Mouse (Mus musculus): ENCODE results near the gene Coa4.

Coa4 gene

DNA sequence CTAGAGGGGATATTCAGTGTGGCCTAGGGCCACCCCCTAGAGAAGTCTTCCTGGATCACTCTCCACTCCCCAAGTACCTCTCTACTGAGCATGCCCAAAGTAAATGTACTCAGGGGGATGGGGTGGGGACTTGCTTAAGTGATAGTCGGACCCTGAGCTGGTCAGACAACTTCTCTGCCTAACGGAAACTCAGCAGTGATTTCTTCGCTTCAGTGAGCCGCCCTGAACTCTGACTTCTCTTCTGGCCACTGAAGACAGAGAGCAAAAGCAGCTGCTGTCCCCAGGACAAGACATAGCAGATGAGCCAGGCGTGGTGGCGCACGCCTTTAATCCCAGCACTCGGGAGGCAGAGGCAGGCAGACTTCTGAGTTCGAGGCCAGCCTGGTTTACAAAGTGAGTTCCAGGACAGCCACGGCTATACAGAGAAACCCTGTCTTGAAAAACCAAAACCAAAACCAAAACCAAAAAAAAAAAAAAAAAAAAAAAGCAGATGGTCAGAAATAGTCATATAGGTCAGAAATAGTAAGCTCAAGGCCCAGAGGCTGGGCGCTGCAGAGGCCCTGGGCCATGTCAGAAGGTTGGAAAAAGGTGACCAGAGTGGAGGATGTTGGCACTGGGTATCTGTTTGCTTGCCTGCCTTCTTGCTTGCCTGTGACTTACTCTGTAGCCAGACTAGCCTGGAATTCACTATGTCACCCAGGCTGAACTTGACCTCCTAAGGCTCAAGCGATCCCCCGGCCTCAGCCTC, 32.0 kb upstream of the Coa4 start:
- DNase-seq (ENCODE audit: low spot score in 2 of 2) = no peak

DNA sequence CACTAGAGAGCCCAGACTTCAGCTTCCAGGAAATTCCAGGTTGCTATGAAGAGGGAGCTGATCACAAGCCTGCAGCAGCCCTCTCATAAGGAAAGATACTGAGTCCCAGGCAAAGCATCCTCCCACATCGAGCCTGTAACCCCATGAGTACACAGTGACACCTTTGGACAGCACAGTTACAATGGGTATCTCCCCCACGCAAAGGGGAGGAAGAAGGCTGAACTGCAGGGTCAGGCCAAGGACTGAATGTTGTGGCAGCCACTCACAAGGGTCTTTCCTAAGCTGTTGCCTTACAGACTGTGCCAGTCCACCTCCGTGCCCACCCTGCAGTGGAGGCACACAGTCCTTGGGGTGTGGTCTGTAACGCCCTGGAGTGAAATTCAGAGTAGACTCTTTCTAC, 30.4 kb upstream of the Coa4 start:
- no peak for DNase-seq (ENCODE audit: low spot score in 2 of 2)

GRCm38 (mm10) chr7:100508670-100509069, 28.2 kb upstream of the Coa4 start:
- DNase-seq (ENCODE audit: low spot score in 2 of 2) = no peak

- no peak for DNase-seq (ENCODE audit: low spot score in 2 of 2)
Observed at GRCm38 (mm10) chr7:100511602-100512001, 25.3 kb upstream of the Coa4 start.

- DNase-seq (ENCODE audit: low spot score in 2 of 2) = peak in 1 of 2 experiments; percentile 40
Observed at GRCm38 (mm10) chr7:100514573-100514972, 22.3 kb upstream of the Coa4 start, which contains the start of gene Dnajb13. TSS of gene Dnajb13 (minus strand) at chr7:100514960.

DNA sequence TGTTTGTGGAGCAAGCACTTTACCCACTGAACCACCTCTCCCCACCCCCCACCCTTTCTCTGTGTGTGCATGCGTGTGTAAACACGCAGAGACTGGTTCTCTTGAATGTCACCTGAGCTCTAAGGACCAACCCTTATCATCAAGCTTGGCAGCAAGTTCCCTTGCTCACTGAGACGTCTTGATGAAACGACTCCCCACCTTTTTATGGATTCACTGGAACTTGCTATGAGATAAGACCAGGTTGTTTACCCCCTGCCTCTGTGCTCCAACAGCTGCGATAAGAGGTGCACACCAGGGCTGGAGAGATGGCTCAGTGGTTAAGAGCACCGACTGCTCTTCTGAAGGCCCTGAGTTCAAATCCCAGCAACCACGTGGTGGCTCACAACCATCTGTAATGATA, 16.7 kb upstream of the Coa4 start:
- DNase-seq (ENCODE audit: low spot score in 2 of 2) = no peak

DNA sequence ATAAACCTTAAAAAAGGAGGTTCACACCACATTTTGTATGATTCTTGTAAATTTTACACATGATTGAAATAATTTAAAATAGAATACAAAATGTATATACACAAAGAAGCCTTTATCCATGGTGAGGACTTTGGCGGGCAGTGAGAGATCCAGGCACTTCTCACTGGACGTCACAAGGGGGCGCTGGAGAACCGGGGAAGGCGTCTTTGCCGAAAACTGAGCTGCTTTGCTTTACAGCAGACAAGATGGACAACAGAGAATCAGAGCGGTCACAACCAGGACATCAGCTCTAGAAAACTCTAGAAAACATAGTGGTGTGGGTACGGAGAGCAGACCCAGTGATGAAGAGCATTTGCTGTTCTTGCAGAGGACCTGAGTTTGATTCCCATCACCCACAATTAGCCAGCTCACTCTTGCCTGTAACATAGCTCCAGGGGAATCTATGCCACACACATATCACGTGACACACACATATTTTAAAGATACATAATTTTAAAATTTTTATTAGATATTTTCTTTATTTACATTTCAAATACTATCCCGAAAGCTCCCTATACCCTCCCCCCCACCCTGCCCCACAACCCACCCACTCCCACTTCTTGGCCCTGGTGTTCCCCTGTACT, 16.1 kb upstream of the Coa4 start:
- DNase-seq (ENCODE audit: low spot score in 2 of 2) = peak; percentile 72 to 88

GRCm38 (mm10) chr7:100522222-100522621, 14.6 kb upstream of the Coa4 start:
- DNase-seq (ENCODE audit: low spot score in 2 of 2) = no peak

DNA sequence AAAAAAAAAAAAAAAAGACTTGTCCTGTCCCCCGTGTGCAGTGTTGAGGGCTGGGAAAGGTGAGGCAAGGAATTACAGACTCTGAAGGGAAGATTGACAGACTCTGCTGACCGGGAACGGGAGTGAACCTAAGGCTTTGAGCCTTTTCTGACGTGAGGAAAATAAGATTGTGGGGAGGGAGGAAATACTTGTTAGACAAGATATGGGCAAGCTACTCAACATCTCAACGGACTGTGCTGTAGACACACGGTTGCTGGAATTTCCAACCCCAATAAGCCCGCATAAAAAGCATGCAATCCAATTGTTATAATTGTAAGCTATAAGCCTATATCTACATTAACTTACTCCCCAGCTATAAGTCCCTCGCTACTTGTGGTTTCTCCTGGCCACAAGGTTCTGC, 12.2 kb upstream of the Coa4 start:
- DNase-seq (ENCODE audit: low spot score in 2 of 2) = no peak

- no peak for DNase-seq (ENCODE audit: low spot score in 2 of 2)
Observed at GRCm38 (mm10) chr7:100530766-100531165, 6.1 kb upstream of the Coa4 start.

- DNase-seq (ENCODE audit: low spot score in 2 of 2) = no peak
Observed at GRCm38 (mm10) chr7:100533503-100533902, 3.4 kb upstream of the Coa4 start.

- no peak for DNase-seq (ENCODE audit: low spot score in 2 of 2)
Observed at GRCm38 (mm10) chr7:100534216-100534615, 2.7 kb upstream of the Coa4 start.

DNA sequence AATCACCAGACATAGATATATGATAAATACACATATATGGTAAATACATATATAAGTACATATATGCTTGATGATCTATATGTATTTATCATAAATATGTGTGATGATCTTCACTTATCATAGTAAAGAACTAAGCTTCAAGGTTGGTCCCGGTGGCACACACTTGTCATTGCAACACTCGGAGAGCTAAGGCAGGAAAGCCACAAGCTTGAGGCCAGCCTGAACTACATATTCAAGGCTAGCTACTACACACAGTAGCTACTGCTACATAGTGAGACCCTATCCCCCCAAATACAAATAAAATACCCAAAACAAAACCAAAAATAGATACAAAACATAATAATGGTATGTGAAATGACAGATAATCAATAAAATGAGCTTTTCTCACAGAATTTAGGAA, 1.0 kb upstream of the Coa4 start:
- no peak for DNase-seq (ENCODE audit: low spot score in 2 of 2)

- DNase-seq (ENCODE audit: low spot score in 2 of 2) = no peak
Observed at GRCm38 (mm10) chr7:100537519-100537902, 640 bp downstream of the Coa4 start.

DNA sequence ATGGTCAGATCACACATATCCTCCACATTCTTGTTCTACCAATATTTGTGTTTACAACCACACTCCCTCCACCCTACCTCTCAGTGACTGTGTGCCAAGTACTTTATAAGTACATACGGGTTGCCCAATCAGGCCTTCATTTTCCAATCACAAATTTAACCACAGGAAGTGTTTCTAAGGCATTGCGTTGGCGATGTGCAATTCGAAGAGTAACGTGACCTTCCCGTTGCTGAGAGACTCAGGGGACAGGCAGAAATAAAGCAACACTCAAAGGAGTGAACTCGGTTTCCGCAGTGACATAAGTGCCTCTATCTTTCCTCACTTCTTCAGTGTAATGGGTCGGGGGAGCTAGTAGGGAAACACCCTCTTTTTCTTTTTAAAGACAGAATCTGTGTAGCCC, 2.6 kb downstream of the Coa4 start:
- no peak for DNase-seq (ENCODE audit: low spot score in 2 of 2)

DNA sequence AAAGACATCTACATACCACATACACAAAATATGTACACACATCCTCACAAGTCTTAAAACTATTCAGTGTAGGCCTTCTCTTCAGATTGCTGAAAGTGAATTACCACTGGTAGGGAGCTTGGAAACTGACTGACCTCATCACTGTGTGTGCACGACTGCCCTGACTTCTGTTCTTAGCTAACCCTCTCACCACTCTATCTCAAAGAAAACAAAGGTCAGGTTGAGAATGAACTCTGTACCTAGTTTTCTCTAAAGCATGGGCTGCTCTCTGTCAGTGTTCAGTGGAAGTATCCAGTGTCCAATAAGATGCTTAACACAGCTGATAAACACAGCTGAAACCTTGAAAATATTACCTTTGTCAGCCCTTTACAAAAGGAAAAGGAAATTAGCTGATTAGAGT, 7.6 kb downstream of the Coa4 start:
- no peak for DNase-seq (ENCODE audit: low spot score in 2 of 2)

DNA sequence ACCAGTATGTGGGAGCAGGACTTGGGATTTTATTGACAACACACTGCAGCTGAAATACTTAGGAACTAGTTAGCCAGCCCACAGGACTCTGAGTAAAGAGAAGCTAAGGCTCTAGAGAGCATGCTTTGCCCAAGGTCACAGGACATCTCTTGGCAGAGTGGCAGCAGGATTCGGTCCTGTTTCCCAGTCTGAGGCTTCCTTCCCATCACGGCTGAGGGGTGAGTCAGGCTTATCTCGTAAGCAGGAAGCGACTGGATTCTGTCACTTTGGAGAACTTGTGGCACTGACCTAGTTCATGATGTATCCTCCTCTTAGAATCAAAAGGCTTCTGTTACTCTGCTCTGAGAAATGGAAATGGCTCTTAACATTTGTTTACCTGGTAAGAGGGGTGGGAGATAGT, 10.8 kb downstream of the Coa4 start:
- DNase-seq (ENCODE audit: low spot score in 2 of 2) = no peak

- DNase-seq (ENCODE audit: low spot score in 2 of 2) = no peak
Observed at GRCm38 (mm10) chr7:100549796-100550195, 12.9 kb downstream of the Coa4 start.

DNA sequence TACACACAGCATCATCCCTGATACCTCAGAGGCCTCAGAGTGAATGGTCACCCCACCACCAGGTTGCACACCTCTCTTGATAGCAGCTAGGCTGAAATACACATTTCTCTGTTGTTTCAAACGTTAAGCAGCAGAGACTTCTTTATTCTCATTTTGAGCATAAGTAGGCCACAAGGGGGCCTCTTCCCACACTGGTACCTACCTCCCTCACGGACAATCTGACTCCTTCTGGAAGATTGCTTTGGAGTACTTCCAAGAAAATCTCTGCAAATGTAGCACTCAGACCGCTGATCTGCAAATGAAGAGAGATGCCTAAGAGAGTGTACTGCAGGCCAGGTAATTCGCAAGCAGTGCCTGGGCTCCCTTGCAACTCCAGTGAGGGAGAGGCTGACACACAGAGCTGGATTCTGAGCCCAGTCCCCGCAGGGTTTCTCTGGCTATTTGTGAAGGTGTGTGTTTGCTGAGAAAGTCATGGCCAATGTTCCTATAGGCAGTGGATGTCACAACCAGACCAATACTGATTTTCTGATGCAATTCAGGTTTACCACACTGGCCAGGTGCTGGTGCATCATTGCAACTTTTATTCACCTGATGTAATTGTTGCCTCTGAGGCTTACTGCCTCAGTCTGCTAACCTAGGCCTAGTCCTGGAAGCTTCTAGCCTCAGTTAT, 13.6 kb downstream of the Coa4 start:
- DNase-seq (ENCODE audit: low spot score in 2 of 2) = peak; percentile 46 to 74

DNA sequence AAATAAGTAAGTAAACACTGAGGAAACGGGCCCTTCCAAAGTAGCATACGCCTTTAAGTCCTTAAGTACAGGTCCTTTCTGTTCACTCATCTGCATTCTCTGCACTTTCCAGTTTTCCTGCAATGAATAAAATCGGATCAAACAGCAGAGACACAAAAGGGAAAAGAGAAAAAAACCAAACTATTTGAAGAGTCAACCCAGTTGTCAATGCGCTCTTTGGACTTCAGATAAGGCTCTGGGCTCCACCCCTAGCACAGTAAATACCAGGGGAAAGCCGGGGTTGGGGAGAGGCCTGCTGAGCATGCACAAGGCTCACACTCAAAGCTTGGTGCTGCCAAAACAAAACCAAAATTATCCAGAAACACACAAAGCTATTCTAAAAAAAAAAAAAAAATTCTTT, 18.1 kb downstream of the Coa4 start:
- DNase-seq (ENCODE audit: low spot score in 2 of 2) = no peak

GRCm38 (mm10) chr7:100555431-100555951, 18.6 kb downstream of the Coa4 start:
- DNase-seq (ENCODE audit: low spot score in 2 of 2) = peak; percentile 60 to 70

DNA sequence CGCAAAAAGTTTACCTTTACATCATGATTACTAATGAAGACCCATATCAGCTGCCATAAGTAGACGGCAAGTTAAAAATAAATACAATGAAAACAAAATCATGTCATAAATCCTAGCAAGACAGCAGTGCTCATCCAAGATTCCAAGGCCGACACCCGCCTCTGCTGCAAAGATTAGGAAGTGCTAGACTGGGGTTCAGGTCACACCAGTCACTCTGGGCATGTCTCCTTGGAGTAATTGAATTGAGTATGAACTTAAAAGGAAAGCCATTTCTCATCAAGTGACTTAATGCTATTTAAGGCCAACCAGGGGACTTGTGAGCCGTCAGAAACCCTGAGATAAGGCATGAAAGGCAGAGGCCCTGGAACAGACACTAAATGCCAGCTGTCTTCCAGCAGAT, 20.4 kb downstream of the Coa4 start:
- no peak for DNase-seq (ENCODE audit: low spot score in 2 of 2)

GRCm38 (mm10) chr7:100559331-100559730, 22.5 kb downstream of the Coa4 start:
- no peak for DNase-seq (ENCODE audit: low spot score in 2 of 2)

Data from right cerebral cortex, adult 2 months (tissue).